Mouse (Mus musculus): ENCODE data around the gene Dnajc15. TPM values are rescaled to one million over a fixed set of nuclear protein-coding genes. Genes with fewer than 3 reads are reported as not detected.
A peak's percentile ranks its signal among the peaks of the same experiment; 100 is the strongest.

Dnajc15 gene
- 14.2 and 15.5 TPM in 2 replicates for polyA plus RNA-seq (2012; rRNA removed)

DNA sequence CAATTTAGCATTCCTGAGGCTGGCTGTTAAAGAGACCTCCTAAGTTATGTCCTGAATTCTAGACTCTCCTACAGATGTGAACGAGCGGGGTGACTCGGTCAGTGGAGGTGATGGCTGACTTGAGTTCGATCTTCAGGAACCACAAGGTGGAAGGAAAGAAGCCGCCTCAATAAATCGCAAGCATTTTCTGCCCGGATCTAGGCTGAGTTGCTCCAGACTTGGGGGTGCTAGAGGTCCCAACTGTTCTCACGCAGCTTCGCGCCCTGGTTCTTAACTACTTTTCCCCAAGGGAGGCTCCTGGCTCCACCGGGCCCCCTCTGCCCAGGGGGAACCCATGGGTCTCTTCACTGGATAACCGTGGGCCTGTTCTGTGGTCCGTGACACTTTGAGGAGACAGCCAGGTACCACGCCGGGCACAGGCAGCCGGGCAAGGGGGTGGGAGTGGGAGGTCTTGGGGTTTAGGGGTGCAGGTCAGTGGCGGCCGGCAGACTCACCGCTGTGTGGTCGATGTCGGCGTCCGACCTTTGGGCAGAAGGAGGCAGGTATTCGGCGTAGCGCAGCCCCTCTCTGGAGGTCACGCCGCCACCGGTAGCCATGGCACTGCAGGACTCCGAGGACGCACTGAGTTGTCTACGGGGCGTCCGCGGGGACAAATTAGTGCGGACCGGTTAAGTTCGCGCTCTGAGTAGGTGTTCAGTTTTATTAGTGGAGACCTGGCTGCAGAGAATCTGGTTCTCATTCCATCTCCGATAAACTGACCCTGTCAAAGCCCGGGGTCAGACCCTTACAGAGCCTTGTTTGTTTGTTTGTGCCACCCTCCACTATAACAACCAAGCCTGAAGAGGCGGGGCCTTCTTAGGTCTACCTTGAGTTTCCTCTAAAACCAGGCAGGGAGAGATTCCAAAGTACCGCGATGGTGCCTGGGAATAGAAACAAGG is at the start of gene Dnajc15:
TSS of gene Dnajc15 (minus strand) at position 822 of the 938 bp plus-strand sequence.
- peak; percentile 89 for DNase-seq (ENCODE audit: low read depth)
- no peak for TF ChIP-seq POLR2A (IDR thresholded peaks at IDR 0.05; ENCODE audit: borderline replicate concordance, extremely low read depth, insufficient read depth, insufficient read length, poor library complexity, severe bottlenecking)
- 0 out of 2 replicates have a peak, but pooled peaks have one; percentile 8 for TF ChIP-seq CTCF (IDR thresholded peaks at IDR 0.05; ENCODE audit: borderline replicate concordance, extremely low read depth, insufficient read depth, insufficient read length)

DNA sequence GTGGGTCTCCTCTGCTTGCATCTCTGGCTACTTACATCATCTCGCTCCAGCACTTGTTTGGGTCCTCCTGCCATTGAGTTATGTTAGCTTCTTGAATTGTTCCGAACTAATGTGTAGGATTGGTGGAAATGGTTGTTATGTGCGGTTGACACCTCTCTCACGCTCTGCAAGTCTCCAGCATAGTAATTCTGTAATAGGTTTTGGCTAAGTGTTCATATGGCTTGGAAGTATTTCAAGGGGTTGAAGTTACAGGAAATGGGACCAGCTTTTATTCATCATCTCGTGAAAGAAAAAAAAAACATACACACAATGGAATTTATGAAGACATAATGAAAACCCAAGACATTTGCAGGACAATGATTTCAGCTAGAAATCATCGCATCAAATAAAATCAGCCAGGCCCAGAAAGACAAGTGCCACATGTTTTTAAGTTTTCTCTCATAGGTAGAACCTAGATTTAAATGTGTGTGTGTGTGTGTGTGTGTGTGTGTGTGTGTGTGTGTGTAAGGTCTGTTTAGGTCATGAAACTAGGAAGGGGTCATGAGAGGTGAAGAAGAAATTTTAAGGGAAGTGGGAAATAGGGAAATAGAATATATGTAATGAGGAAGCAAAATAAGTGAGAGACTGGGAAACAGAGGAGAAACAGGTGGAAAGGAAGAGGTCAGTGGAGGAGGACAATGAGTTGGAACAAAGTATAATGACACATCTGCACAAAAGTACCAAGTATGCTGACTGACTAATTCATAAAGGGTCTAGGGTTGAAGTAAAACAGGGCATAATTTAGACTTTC is 48.3 kb upstream of the Dnajc15 start:
- TF ChIP-seq CTCF (IDR thresholded peaks at IDR 0.05; ENCODE audit: borderline replicate concordance, extremely low read depth, insufficient read depth, insufficient read length) (no peak), POLR2A (IDR thresholded peaks at IDR 0.05; ENCODE audit: borderline replicate concordance, extremely low read depth, insufficient read depth, insufficient read length, poor library complexity, severe bottlenecking) (no peak)

DNA sequence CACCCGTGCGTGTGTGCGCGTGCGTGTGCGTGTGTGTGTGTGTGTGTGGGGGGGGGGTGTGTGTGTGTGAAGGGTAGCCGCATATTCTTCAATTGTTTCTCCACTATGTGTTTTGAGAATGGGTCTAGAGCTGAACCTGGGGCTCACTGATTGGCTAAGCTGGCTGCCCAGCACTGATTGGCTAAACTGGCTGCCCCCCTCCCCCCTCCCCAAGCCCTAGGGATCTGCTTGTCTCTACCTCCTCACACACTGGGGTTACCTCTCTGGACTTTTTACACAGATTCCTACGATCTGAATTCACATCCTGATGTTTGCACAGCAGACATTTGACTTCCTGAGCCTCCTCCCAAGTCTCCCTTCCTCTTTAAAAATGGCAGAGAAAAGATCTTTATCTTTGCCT is 46.7 kb upstream of the Dnajc15 start:
- TF ChIP-seq POLR2A (IDR thresholded peaks at IDR 0.05; ENCODE audit: borderline replicate concordance, extremely low read depth, insufficient read depth, insufficient read length, poor library complexity, severe bottlenecking) (no peak), CTCF (IDR thresholded peaks at IDR 0.05; ENCODE audit: borderline replicate concordance, extremely low read depth, insufficient read depth, insufficient read length) (no peak)
- no peak for DNase-seq (ENCODE audit: low read depth)

More for the DNA sequence above, 48.3 kb upstream of the Dnajc15 start:
- DNase-seq (ENCODE audit: low read depth), result no peak

DNA sequence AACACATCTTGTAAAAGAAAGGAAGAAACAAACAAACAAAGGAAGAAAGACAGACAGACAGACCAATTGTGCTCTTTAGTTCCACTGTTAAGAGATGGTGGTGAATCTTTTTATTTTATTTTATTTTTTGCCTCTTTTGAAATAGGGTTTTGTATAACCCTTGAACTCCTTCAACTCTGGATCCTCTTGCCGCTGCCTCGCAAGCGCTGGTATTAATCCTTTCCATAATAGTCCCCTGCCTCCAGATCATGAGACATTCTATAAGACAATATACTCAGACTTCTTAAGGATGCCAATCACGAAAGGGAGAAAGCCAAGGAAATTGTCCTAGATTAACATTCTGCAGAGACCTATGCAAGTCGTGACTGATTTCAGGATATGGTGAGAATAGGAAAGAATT is 40.9 kb upstream of the Dnajc15 start:
- DNase-seq (ENCODE audit: low read depth), result no peak
- no peak for TF ChIP-seq POLR2A (IDR thresholded peaks at IDR 0.05; ENCODE audit: borderline replicate concordance, extremely low read depth, insufficient read depth, insufficient read length, poor library complexity, severe bottlenecking)
- TF ChIP-seq CTCF (IDR thresholded peaks at IDR 0.05; ENCODE audit: borderline replicate concordance, extremely low read depth, insufficient read depth, insufficient read length), result no peak

DNA sequence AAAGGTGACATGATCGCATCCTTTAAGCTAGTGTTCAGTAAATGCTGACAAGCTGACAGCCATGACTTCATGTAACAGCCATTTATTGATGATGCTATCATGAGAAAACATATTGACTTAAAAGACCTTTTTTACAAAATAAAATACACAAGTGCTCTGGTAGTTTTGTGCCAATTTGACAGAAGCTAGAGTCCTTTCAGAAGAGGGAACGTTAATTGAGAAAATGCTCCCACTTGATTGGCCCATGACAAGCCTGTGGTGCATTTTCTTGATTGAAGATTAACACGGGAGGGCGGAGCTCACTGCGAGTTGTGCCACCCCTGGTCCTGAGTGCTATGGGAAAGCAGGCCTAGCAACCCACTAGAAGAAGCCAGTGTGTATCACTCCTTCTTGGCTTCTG is 31.7 kb upstream of the Dnajc15 start:
- DNase-seq (ENCODE audit: low read depth), result no peak
- TF ChIP-seq CTCF (IDR thresholded peaks at IDR 0.05; ENCODE audit: borderline replicate concordance, extremely low read depth, insufficient read depth, insufficient read length) (no peak), POLR2A (IDR thresholded peaks at IDR 0.05; ENCODE audit: borderline replicate concordance, extremely low read depth, insufficient read depth, insufficient read length, poor library complexity, severe bottlenecking) (no peak)

DNA sequence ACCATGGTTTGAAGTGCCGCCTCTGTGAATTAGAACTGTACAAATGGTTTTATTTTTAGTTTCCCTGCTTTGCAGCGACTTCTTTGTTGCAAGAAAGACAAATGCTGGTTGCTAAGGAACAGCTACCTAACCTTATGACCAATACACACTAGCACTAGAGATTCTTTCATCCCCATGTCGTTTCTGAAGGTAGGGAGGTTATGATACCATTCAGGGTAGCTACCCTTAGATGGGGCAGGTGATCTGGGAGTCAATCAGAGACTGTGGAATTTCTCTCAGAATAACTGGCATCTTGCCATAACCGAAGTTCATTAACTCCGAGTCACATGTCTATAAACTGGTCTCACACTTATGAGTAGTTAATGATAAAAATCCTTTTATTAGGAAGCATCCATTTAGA is 30.5 kb upstream of the Dnajc15 start:
- TF ChIP-seq POLR2A (IDR thresholded peaks at IDR 0.05; ENCODE audit: borderline replicate concordance, extremely low read depth, insufficient read depth, insufficient read length, poor library complexity, severe bottlenecking) (no peak), CTCF (IDR thresholded peaks at IDR 0.05; ENCODE audit: borderline replicate concordance, extremely low read depth, insufficient read depth, insufficient read length) (no peak)
- DNase-seq (ENCODE audit: low read depth), result peak; percentile 49

DNA sequence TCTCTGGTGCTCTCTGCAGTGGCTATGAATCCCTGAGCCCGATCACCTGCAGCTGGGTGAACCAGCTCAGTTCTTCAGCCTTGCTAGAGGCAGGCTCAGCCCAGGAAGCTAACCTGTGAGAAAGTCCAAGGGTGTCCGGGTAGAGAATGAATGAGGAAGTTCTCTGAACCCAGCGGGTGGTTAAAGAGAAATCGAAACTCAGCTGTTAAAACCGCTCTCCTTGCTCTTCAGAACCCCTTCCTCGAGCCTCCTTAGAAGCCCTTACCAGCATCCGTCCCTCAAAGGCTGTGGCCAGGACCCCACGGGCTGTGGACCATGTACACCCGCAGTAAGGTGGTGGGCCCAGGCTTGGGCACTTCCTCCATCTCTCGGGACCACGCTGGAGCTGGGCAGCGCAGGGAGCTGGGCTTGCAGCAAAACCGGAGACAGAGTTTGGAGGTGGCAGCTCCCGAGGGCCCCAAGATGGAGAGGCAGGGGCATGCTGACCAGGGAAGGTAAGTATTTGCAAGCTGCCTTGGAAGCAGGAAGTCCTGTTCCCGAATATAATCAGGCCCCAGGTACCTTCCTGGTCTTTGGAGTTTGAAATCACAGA is 29.3 kb upstream of the Dnajc15 start, which contains the start of gene Epsti1:
TSS of gene Epsti1 (plus strand) at position 69 of the 592 bp plus-strand sequence.
- TF ChIP-seq CTCF (IDR thresholded peaks at IDR 0.05; ENCODE audit: borderline replicate concordance, extremely low read depth, insufficient read depth, insufficient read length) (no peak), POLR2A (IDR thresholded peaks at IDR 0.05; ENCODE audit: borderline replicate concordance, extremely low read depth, insufficient read depth, insufficient read length, poor library complexity, severe bottlenecking) (no peak)
- DNase-seq (ENCODE audit: low read depth), result no peak

DNA sequence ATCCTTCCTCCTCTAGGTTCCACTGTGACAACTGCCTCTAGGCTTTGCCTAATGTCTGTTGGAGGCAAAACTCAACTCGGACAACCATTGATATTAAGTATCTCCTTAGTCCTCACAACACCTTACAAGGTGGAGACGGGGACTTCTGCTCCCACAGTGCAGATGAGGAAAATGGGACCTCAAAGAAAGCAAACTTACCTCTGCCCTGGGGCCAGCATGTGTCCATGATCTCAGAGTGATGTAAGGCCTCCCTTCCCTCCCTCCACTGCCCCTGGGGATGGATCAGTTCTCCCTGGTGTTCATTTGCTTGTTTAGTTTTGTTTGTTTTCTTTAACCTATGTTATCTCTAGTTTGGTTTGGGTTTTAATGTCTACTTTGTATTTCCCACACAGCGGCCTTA is 27.6 kb upstream of the Dnajc15 start:
- no peak for DNase-seq (ENCODE audit: low read depth)
- no peak for TF ChIP-seq POLR2A (IDR thresholded peaks at IDR 0.05; ENCODE audit: borderline replicate concordance, extremely low read depth, insufficient read depth, insufficient read length, poor library complexity, severe bottlenecking)

DNA sequence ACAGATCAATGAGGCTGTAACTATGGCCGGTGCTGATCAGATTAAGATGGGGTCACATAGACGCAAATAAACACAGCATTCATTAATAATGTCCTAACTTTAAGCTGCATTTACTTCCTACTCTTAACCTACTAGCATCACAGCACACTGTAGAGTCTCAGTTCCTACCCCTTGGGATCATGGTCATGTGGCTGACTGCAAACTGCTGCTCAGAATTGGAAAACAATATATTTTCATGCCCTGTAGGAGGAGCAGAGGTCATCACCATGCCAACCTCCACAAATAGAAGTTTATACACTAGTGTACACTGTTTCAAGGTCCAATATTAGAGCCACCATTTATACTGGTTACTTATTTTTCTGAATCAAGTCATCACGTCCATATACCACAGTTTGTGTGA is 21.0 kb upstream of the Dnajc15 start:
- TF ChIP-seq POLR2A (IDR thresholded peaks at IDR 0.05; ENCODE audit: borderline replicate concordance, extremely low read depth, insufficient read depth, insufficient read length, poor library complexity, severe bottlenecking) (no peak), CTCF (IDR thresholded peaks at IDR 0.05; ENCODE audit: borderline replicate concordance, extremely low read depth, insufficient read depth, insufficient read length) (no peak)
- no peak for DNase-seq (ENCODE audit: low read depth)

DNA sequence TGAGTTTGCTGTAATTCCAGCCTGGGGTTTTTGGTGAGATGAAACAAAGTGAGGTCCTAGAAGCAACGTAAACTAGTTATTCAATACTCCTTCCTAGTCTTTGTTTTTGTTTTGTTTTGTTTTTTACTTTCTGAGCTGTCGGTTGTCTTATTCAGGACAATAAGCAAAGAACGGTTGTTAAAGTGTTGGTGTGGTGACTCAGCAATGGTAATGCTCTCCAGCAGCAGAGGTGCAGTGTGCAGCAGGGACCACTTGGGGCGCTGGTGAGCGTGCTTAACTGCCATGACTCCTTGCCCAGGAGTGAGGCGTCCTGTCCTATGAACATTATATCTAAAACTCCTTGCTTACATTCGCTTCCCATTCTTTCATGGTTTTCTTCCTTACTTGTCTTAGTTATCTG is 15.0 kb upstream of the Dnajc15 start:
- TF ChIP-seq POLR2A (IDR thresholded peaks at IDR 0.05; ENCODE audit: borderline replicate concordance, extremely low read depth, insufficient read depth, insufficient read length, poor library complexity, severe bottlenecking) (no peak), CTCF (IDR thresholded peaks at IDR 0.05; ENCODE audit: borderline replicate concordance, extremely low read depth, insufficient read depth, insufficient read length) (peak; percentile 31; the same call in 1 of the 2 replicates)
- DNase-seq (ENCODE audit: low read depth), result no peak

DNA sequence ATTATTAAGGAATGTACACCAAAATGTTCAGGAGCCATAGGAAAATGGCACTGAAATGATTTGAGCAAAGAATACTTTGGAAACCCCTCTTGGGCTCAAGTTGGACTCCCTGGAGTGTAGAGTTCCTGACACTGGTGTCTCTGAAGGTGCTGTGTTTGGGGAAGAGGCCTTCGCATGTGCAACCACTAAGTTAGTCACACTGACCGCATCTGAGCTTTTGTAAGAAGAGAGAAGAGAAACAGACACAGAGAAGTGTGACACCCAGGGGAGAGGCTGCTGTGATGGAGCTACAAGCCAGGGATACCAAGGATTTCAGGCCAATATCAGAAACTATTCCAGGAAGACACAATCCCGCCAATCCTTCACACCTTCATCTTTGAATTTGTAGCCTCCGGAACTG is 12.0 kb upstream of the Dnajc15 start:
- TF ChIP-seq CTCF (IDR thresholded peaks at IDR 0.05; ENCODE audit: borderline replicate concordance, extremely low read depth, insufficient read depth, insufficient read length) (no peak), POLR2A (IDR thresholded peaks at IDR 0.05; ENCODE audit: borderline replicate concordance, extremely low read depth, insufficient read depth, insufficient read length, poor library complexity, severe bottlenecking) (no peak)
- DNase-seq (ENCODE audit: low read depth), result no peak
